Mouse (Mus musculus) lung, postnatal 36 days (tissue): ENCODE results near the gene Adck1.
"Not testable (repeated sequence)": the region's sequence is repeated elsewhere in the genome, so short reads cannot be mapped to it uniquely, and the experiment has no call there.

Experiments
- DNase-seq: peaks from one replicate; pipeline ENCODE4 v3.0.0; 2022; ENCODE audit warnings: mixed read lengths

The Adck1 gene

DNA sequence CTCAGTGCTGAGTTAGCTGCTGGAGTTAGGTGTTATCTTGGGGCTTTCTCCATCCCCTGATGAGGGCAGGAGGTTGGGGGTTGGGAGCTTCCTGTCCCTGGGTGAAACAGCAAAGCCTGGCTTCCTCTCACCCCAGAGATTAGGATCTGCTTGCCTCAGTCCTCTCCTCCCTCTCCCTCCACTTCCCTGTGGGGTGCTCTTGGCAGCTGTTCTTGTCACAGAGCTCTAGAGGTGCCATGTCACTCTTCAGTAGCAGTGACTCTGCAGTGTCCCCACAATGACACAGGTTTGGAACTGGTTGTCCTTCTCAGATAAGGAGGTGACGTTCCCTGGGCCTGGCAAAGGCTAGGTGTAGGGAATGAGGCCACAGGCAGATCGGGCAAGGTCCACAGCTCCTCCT lies 68.4 kb downstream of the Adck1 start:
- DNase-seq: no peak

GRCm38 (mm10) chr12:88432277-88432676 lies 71.9 kb downstream of the Adck1 start:
- DNase-seq: no peak

DNA sequence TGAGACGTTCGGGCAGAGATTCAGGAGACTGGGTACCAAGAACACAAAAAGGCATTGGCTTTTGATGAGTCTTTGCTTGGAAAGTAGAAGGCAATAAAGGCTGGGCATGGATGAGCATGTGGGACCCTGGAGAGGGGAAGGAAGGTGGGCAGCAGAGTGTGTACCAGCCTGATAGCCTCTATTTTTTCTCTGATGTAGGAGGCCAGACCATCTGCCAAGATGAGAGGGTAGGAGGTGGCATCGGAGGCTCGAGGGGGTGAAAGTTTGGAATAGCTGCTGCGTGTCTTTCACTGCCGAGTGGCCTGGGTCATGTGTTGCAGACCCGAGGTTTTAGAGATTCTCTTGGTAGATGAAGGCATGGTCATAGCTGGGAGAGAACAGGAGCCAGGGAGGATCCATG lies 72.8 kb downstream of the Adck1 start:
- DNase-seq: no peak

GRCm38 (mm10) chr12:88436962-88437750 lies 76.8 kb downstream of the Adck1 start:
- DNase-seq: no peak

DNA sequence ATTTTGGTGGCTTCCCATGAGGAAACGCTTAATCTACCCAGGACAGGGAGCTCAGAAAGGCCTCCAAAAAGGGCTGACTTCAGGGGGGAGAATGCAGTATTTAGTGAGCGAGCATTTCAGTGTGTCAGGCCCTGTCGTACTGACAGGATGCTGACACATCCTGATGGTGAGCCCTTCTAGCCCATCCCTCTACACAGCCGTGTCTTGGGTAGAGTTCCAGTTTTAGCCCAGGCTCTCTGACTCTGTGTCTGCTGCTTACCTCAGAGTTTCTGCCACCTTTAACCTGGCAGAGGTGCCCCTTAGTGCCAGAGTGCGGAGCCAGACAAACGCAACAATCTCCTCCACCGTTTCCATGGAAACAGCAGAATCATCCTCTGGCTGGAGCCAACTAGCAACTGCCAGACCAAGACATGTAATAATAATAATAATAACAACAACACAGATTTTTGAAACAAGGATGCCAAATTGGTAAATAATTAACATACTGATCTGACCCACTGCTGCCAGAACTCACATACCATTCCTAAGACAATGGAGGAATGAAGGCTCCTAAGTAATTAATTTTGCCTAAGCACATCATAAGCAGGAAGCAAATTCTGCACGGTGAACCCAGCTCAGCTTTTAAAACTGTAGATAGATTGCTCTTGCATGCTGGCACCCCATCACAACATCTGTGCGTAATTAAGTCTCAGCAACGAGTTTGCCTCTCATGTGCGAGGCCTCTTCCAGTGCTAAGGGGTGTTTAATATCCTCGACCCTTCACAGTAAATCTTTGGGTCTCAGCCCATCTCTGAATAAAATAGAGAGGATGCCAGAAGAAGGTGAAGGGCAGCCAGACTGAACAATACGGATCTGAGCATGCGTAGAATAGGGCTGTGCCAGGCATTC lies 81.8 kb downstream of the Adck1 start:
- DNase-seq: no peak

- peak; percentile 77 for DNase-seq
Measured at GRCm38 (mm10) chr12:88444040-88444439, 83.7 kb downstream of the Adck1 start.

- no peak for DNase-seq
Measured at GRCm38 (mm10) chr12:88445471-88445870, 85.1 kb downstream of the Adck1 start.

DNA sequence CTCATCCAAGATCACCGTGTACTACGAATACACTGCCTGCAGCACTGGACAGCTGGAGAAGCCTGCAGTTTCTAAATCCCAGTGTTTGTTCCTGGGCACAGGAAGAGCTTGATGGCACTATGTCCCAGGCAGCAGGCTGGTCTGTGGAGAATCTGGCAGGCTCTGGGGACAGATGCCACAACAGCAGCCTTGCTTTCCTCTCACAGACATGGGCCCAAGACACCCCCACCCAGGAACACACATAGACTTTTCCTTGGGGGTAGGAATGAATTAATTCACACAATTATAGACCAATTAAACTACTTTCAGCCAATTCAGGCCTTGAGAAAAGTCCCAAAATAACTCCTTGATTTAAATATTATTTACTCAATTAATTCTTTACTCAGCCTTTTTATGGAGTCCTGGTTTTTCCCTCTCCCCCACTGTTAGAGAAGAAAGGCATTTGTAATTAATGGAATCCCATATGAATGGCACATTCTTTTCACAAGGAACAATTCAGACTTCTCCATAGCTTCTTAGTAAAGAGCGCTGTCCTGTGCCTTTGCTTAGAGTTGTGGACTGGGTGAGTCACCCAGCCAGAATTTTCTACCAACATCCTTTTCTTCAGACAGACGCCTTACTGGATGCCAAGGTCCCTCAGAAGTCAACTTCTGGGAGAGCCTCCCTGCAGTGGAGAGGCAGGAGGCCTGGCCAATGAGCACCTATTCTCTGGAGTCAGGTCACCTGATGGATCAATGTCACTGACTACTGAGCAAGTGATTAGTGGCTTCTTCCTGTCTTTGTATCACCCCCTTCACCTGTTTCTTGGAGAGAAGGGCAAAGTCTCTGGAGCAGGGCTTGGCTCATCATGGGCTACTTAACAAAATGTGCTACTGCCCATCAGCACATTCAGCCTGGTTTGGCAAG lies 90.6 kb downstream of the Adck1 start:
- DNase-seq: no peak

- DNase-seq: no peak
Measured at GRCm38 (mm10) chr12:88454701-88455410, 94.5 kb downstream of the Adck1 start.

- DNase-seq: no peak
Measured at GRCm38 (mm10) chr12:88457021-88457420, 96.7 kb downstream of the Adck1 start.

DNA sequence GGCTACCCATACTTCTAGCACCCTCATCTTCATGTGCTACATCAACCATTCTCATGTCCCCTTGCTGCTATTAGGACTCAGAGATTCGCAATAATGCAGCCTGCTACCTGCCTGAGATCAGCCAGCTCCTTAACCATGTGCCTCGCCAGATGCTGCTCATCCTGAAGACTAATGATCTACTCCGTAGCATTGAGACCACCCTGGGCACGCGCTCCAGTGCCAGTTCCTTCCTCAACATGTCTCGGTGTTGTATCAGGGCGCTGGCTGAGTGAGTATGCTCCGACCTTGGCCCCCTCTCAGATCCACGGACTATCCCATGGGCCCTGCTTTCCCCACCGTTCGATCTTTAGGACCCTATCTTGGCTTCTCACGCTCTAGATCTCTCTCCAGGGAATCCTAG lies 98.6 kb downstream of the Adck1 start:
- no peak for DNase-seq

DNA sequence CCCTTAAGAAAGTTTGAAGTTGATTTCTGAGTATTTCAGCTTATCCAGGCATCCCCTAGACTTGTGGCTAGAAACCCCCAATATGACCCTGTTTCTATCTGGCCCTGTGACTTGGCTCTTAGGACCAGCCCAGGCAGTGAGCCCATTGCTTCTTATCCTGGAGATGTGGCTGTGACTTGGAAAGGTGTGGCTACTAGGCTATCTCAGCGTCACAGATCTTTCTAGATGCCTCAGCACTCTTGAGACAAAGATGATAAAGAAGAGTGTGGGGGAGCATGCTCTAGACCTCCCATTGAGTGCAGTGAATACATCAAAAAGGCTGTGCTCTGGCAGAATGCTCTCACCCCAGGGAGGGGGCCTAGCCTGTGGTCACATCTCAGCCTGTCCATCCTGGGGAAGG lies 99.1 kb downstream of the Adck1 start:
- no peak for DNase-seq

DNA sequence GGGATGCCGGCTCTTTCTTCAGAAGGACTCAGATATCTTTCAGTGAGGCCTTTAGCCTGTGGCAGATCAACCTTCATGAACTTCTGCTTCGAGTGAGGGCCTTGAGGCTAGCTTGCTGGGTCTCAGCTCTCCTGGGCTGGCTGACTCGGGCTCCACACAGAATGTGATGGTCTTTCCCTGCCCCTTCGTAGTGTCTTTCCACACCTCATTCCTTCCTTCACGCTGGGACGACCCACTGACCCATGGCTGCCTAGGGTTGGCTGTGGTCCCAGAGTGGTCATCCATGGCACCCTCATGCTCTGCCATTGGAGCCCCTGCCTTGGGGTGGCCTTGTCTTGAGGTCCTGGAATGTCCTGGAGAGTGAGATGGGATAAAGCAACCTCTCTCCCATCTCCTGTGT lies 100.7 kb downstream of the Adck1 start:
- no peak for DNase-seq

- DNase-seq: no peak
Measured at GRCm38 (mm10) chr12:88463588-88464290, 103.4 kb downstream of the Adck1 start.

- DNase-seq: no peak
Measured at GRCm38 (mm10) chr12:88466801-88467200, 106.4 kb downstream of the Adck1 start.

GRCm38 (mm10) chr12:88467257-88467656 lies 106.9 kb downstream of the Adck1 start:
- DNase-seq: no peak

GRCm38 (mm10) chr12:88467935-88468465 lies 107.6 kb downstream of the Adck1 start:
- DNase-seq: no peak

GRCm38 (mm10) chr12:88468691-88469090 lies 108.3 kb downstream of the Adck1 start:
- DNase-seq: no peak

GRCm38 (mm10) chr12:88471884-88472283 lies 111.5 kb downstream of the Adck1 start:
- not testable (repeated sequence) for DNase-seq

DNA sequence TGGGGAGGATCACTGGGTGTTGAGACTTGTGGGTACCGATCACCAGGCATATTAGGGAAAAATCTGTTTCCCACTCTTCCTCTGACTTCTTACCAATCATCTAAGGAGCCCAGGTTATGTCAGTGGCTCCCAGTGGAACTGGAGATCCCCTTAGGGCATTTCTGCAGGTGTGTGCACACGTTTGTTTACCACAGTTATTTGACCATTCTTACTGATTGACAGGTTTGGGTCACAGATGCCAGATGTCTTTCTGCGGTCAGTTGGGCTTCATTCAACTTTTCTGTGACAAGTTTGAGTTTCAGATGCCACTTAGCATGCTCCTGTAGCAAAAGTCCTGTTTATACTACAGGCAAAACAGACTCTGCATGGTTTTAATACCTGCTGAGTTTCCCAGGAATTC lies 112.5 kb downstream of the Adck1 start:
- DNase-seq: no peak

GRCm38 (mm10) chr12:88473796-88474195 lies 113.4 kb downstream of the Adck1 start:
- DNase-seq: no peak
